Mouse (Mus musculus) lung, postnatal 0 days (tissue): ENCODE results near the gene Elk3. TPM values are rescaled to one million over a fixed set of nuclear protein-coding genes. Genes with fewer than 3 reads are reported as not detected.
A peak's percentile ranks its signal among the peaks of the same experiment; 100 is the strongest.

ENCODE experiments used
- ATAC-seq: fragments of 200-750 bp; cut with Nextera tagmentation; 2 replicates; pipeline ENCODE4 v1.8.0; 2017; ENCODE audit warnings: moderate library complexity
- DNase-seq: peaks from one replicate; pipeline ENCODE4 v3.0.0-alpha.2; 2016; ENCODE audit warnings: low spot score
- H3K27ac ChIP-seq: fragments of 300-500 bp; sonication (generic); 2 replicates; pipeline ENCODE4 v1.5.1; 2014; ENCODE audit warnings: antibody characterized with exemption, mild to moderate bottlenecking, low read length, mixed read lengths
- H3K27me3 ChIP-seq: fragments of 300-500 bp; sonication (generic); replicated peaks from 2 replicates; pipeline ENCODE4 v1.6.1; 2014; ENCODE audit warnings: low read length, mixed read lengths; ENCODE audit not compliant: insufficient read depth
- H3K36me3 ChIP-seq: fragments of 300-500 bp; sonication (generic); 2 replicates; pipeline ENCODE4 v1.6.1; 2014; ENCODE audit warnings: low read length, mixed read lengths; ENCODE audit not compliant: insufficient read depth
- H3K4me1 ChIP-seq: fragments of 300-500 bp; sonication (generic); 2 replicates; pipeline ENCODE4 v1.6.1; 2014; ENCODE audit warnings: antibody characterized with exemption, low read depth, low read length, mixed read lengths; ENCODE audit not compliant: insufficient read depth
- H3K4me2 ChIP-seq: fragments of 300-500 bp; sonication (generic); replicated peaks from 2 replicates; pipeline ENCODE4 v1.6.1; 2014; ENCODE audit warnings: low read depth, mild to moderate bottlenecking, low read length, moderate library complexity, mixed read lengths
- H3K4me3 ChIP-seq: fragments of 300-500 bp; sonication (generic); 2 replicates; pipeline ENCODE4 v1.5.1; 2014; ENCODE audit warnings: low read depth, low read length
- H3K9ac ChIP-seq: fragments of 300-500 bp; sonication (generic); replicated peaks from 2 replicates; pipeline ENCODE4 v1.6.1; 2014; ENCODE audit warnings: low read depth, mild to moderate bottlenecking
- H3K9me3 ChIP-seq: fragments of 300-500 bp; sonication (generic); 2 replicates; pipeline ENCODE4 v1.6.1; 2016; ENCODE audit warnings: low read length, mixed read lengths
- CTCF ChIP-seq: IDR thresholded peaks from 2 replicates; pipeline ENCODE4 v1.5.1; 2016; ENCODE audit warnings: antibody characterized with exemption, mild to moderate bottlenecking
- EP300 ChIP-seq: IDR thresholded peaks from 2 replicates; pipeline ENCODE4 v1.6.1; 2016; ENCODE audit warnings: antibody characterized with exemption, mild to moderate bottlenecking, control low read depth
- WGBS: fragments of 180-500 bp; shearing (Covaris S2); extraction: QIAGEN DNeasy Blood & Tissue Kit; methylation state at CpG from one replicate; pipeline ENCODE4 v1.1.7; 2014; 5-methylcytosine and 5-hydroxymethylcytosine counted together
- polyA plus RNA-seq: library from polyadenylated mRNA; unstranded; fragments of >200 nt; fragmentation: Nextera tagmentation; extraction: Ambion mirVana; gene quantifications from 2 replicates; pipeline ENCODE4 v1.2.1, GENCODE M21; 2015

Elk3 gene
- polyA plus RNA-seq, 1 experiment from 2014 or later = 56.0 TPM

DNA sequence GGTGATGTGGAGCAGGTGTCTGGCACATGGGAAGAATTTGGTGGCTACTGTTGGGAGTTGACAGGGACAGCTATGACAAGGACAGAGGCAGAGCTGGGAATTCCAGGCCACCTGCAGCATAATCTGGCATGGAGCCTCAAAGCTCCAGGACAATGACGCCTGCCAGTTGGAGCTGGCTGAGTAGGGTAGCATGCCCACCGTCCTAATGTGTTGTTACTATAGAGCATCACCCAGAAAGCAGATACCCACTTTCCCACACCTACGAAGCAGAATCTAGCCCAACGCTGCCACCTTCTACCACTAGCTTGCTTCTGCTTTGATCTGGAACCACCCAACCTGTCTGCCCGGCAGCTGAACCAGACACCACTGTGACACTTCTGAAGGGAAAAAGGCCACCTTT is 46.9 kb downstream of the Elk3 start:
- Histone ChIP-seq H3K4me3 (no peak overlapping the region), H3K27ac (no peak overlapping the region), H3K27me3 (no peaks in the 10 kb centered on the region), H3K9me3 (no peaks in the 10 kb centered on the region), H3K9ac (no peak overlapping the region), H3K36me3 (no peaks in the 10 kb centered on the region), H3K4me2 (no peak overlapping the region), H3K4me1 (peaks cover 12% of the 10 kb centered on the region; the same call in 1 of the 2 replicates)
- WGBS = 77% methylated on average over 5 of the region's 5 CpGs
- DNase-seq (no peak), ATAC-seq (no peak)
- no peak for TF ChIP-seq EP300
- no peak for TF ChIP-seq CTCF

DNA sequence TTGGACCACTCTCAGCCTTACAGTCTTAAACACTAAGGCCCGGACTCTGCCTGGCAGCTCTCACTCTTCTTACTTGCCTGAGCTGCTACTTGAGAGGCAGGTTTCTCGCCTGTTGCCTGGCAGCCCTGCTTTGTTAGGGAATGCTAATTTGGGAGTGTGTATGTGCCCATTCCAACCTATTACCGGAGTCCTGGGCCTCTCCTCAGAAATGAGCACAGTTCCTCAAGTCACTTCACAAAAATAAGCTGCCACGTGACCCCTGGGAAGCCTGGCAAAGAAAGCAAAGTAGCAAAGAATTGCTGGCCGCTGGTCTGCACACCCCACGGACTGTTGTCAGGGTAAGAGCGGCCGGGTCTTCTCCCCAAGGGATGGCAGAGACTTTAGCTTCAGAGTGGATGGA is 47.5 kb downstream of the Elk3 start:
- Histone ChIP-seq H3K36me3 (no peaks in the 10 kb centered on the region), H3K27ac (no peak overlapping the region; the same call in 1 of the 2 replicates), H3K4me1 (peaks cover 12% of the 10 kb centered on the region; the same call in 1 of the 2 replicates), H3K4me2 (no peak overlapping the region), H3K4me3 (no peak overlapping the region), H3K27me3 (no peaks in the 10 kb centered on the region), H3K9me3 (no peaks in the 10 kb centered on the region), H3K9ac (no peak overlapping the region)
- 60% methylated on average over 8 of the region's 8 CpGs for WGBS
- peak; percentile 72 for DNase-seq
- ATAC-seq = peak; percentile 72
- TF ChIP-seq CTCF (no peak), EP300 (no peak)

DNA sequence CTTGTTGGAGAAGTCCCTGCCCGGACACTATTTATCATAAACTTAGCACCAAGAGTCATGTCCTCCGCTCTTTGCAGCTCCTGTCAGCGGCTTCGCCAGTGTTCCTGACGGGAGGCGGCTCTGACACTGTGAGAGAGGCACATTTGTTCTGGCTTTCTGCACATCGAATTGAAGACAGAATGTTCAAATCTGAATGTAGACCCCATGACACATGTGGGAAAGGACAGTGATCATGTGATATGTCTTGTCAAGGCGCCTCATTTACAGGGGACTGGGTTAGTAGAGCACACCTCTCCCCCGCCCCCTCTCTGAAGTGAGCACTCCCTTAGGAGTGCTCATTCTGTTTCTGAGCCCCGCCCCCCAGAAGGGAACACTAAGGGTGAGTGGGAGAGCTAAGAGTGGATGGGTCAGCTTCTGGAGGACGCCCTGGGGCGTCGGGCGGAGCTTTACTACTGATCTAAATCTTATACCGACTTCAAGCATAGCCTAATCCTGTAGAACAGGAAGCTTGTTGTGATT is 48.9 kb downstream of the Elk3 start:
- Histone ChIP-seq H3K4me1 (peaks cover 12% of the 10 kb centered on the region; the same call in 1 of the 2 replicates), H3K9ac (no peak overlapping the region), H3K27me3 (no peaks in the 10 kb centered on the region), H3K4me2 (peak overlapping the region; percentile 42), H3K36me3 (no peaks in the 10 kb centered on the region), H3K4me3 (no peak overlapping the region), H3K27ac (peak overlapping the region; percentile 15), H3K9me3 (no peaks in the 10 kb centered on the region)
- 14% methylated on average over 15 of the region's 15 CpGs for WGBS
- peak; percentile 82 for DNase-seq
- ATAC-seq = peak; percentile 73
- TF ChIP-seq EP300 = no peak
- TF ChIP-seq CTCF = no peak

- WGBS = 28% methylated on average over 16 of the region's 16 CpGs
- DNase-seq = peak; percentile 53
- Histone ChIP-seq H3K9ac (no peak overlapping the region), H3K4me3 (no peak overlapping the region), H3K4me1 (peaks cover 12% of the 10 kb centered on the region; the same call in 1 of the 2 replicates), H3K27ac (peak overlapping the region; percentile 15), H3K4me2 (peak overlapping the region; percentile 42), H3K27me3 (no peaks in the 10 kb centered on the region), H3K36me3 (no peaks in the 10 kb centered on the region), H3K9me3 (no peaks in the 10 kb centered on the region)
- no peak for TF ChIP-seq EP300
- TF ChIP-seq CTCF = no peak
- peak; percentile 34; the same call in 1 of the 2 replicates for ATAC-seq
Measured at GRCm38 (mm10) chr10:93261132-93261980, 49.6 kb downstream of the Elk3 start.

- ATAC-seq = no peak
- Histone ChIP-seq H3K4me1 (peaks cover 12% of the 10 kb centered on the region; the same call in 1 of the 2 replicates), H3K9ac (no peak overlapping the region), H3K4me2 (no peak overlapping the region), H3K27me3 (no peaks in the 10 kb centered on the region), H3K9me3 (no peaks in the 10 kb centered on the region), H3K36me3 (no peaks in the 10 kb centered on the region), H3K27ac (no peak overlapping the region), H3K4me3 (no peak overlapping the region)
- 51% methylated on average over 5 of the region's 5 CpGs for WGBS
- DNase-seq = no peak
- no peak for TF ChIP-seq CTCF
- no peak for TF ChIP-seq EP300
Measured at GRCm38 (mm10) chr10:93259826-93260225, 51.1 kb downstream of the Elk3 start.

GRCm38 (mm10) chr10:93255294-93255693 is 55.6 kb downstream of the Elk3 start:
- Histone ChIP-seq H3K9me3 (no peaks in the 10 kb centered on the region), H3K4me1 (no peaks in the 10 kb centered on the region), H3K36me3 (no peaks in the 10 kb centered on the region), H3K9ac (no peak overlapping the region), H3K4me3 (no peak overlapping the region), H3K4me2 (no peak overlapping the region), H3K27me3 (no peaks in the 10 kb centered on the region), H3K27ac (no peak overlapping the region)
- 62% methylated on average over 13 of the region's 13 CpGs for WGBS
- no peak for DNase-seq
- no peak for ATAC-seq
- no peak for TF ChIP-seq CTCF
- TF ChIP-seq EP300 = no peak
